Mouse (Mus musculus): ENCODE results near the gene Ndc1.

DNA sequence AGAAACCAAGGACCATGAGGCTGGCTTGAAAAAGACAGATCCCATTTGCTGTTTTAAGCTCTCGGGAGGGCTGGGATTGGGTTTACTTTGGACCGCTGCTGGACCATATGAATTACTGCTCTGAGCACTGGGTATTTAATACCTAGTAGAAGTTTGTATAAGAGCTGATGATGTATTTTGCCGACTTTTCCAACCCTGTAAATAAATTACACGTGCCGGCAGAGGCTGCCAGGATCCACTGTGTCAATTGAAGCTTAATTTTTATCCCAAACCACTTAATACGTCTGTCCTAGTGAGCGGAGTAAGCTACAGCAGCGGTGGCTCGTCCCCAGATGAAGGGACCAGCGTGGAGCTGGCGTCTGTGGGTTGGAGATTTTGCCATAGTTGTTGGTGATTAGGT is 74.7 kb downstream of the Ndc1 start:
- TF ChIP-seq CTCF (IDR thresholded peaks at IDR 0.05; ENCODE audit: borderline replicate concordance, insufficient read depth, low read length) = no peak
- TF ChIP-seq POLR2A (IDR thresholded peaks at IDR 0.05; ENCODE audit: low read depth, low read length) = no peak

Measured in embryonic fibroblast, embryonic 13.5 days (primary cell).